Mouse (Mus musculus) megakaryocyte, embryonic 14.5 days (primary cell): ENCODE measurements around the gene Hsd17b2. TPM values are rescaled to one million over a fixed set of nuclear protein-coding genes. Genes with fewer than 3 reads are reported as not detected.

ENCODE experiments used
- H3K27me3 ChIP-seq: replicated peaks from 2 replicates; pipeline ENCODE3; 2012; ENCODE audit warnings: inconsistent platforms
- H3K36me3 ChIP-seq: replicated peaks from 2 replicates; pipeline ENCODE3; 2012; ENCODE audit warnings: low read length, inconsistent platforms, mixed read lengths
- H3K4me1 ChIP-seq: 2 replicates; pipeline ENCODE4 v1.6.1; 2012; ENCODE audit warnings: inconsistent platforms
- H3K4me3 ChIP-seq: replicated peaks from 2 replicates; pipeline ENCODE3; 2012; ENCODE audit warnings: moderate library complexity, mild to moderate bottlenecking, inconsistent platforms
- H3K9me3 ChIP-seq: 2 replicates; pipeline ENCODE4 v1.6.1; 2012; ENCODE audit warnings: inconsistent platforms
- FLI1 ChIP-seq: IDR thresholded peaks from 2 replicates; pipeline ENCODE4 v1.6.1; 2012; ENCODE audit warnings: low read length, inconsistent platforms, mixed read lengths
- GATA1 ChIP-seq: IDR thresholded peaks from 3 replicates; pipeline ENCODE4 v1.6.1; 2012; ENCODE audit warnings: mixed read lengths, low read length, inconsistent platforms, borderline replicate concordance
- polyA plus RNA-seq: library from polyadenylated mRNA; stranded (reverse); fragments of >175 nt; gene quantifications from 2 replicates; pipeline ENCODE4 v1.2.3, GENCODE M21; 2012; ENCODE audit warnings: low replicate concordance; ENCODE audit not compliant: insufficient read depth

The Hsd17b2 gene
- polyA plus RNA-seq, 1 experiment, result not detected

GRCm38 (mm10) chr8:117678650-117679049, 23.1 kb upstream of the Hsd17b2 start:
- no peaks in the 10 kb centered on the region for H3K36me3 ChIP-seq
- H3K27me3 ChIP-seq, result peaks cover 15% of the 10 kb centered on the region
- TF ChIP-seq GATA1, result no peak
- H3K4me1 ChIP-seq, result peaks cover 8% of the 10 kb centered on the region
- no peak overlapping the region for H3K4me3 ChIP-seq
- H3K9me3 ChIP-seq, result no peaks in the 10 kb centered on the region

GRCm38 (mm10) chr8:117683925-117684472, 17.7 kb upstream of the Hsd17b2 start:
- Histone ChIP-seq H3K36me3 (no peaks in the 10 kb centered on the region), H3K9me3 (no peaks in the 10 kb centered on the region), H3K4me1 (peaks cover 7% of the 10 kb centered on the region; the same call in 1 of the 2 replicates), H3K27me3 (peaks cover 17% of the 10 kb centered on the region), H3K4me3 (no peak overlapping the region)
- TF ChIP-seq FLI1 (no peak), GATA1 (no peak)

GRCm38 (mm10) chr8:117684504-117684903, 17.2 kb upstream of the Hsd17b2 start:
- Histone ChIP-seq H3K36me3 (no peaks in the 10 kb centered on the region), H3K9me3 (no peaks in the 10 kb centered on the region), H3K27me3 (peaks cover 17% of the 10 kb centered on the region), H3K4me1 (peaks cover 7% of the 10 kb centered on the region; the same call in 1 of the 2 replicates), H3K4me3 (no peak overlapping the region)
- TF ChIP-seq FLI1, result no peak
- TF ChIP-seq GATA1, result no peak

GRCm38 (mm10) chr8:117687890-117688289, 13.8 kb upstream of the Hsd17b2 start:
- Histone ChIP-seq H3K4me3 (no peak overlapping the region), H3K36me3 (no peaks in the 10 kb centered on the region), H3K9me3 (no peaks in the 10 kb centered on the region), H3K4me1 (peaks cover 3% of the 10 kb centered on the region; the same call in 1 of the 2 replicates), H3K27me3 (peaks cover 6% of the 10 kb centered on the region)
- TF ChIP-seq FLI1 (no peak), GATA1 (no peak)

GRCm38 (mm10) chr8:117692131-117692530, 9.6 kb upstream of the Hsd17b2 start:
- no peaks in the 10 kb centered on the region for H3K36me3 ChIP-seq
- no peaks in the 10 kb centered on the region for H3K9me3 ChIP-seq
- peaks cover 2% of the 10 kb centered on the region for H3K27me3 ChIP-seq

GRCm38 (mm10) chr8:117695636-117696035, 6.1 kb upstream of the Hsd17b2 start:
- Histone ChIP-seq H3K4me1 (no peaks in the 10 kb centered on the region), H3K4me3 (no peak overlapping the region), H3K27me3 (peaks cover 2% of the 10 kb centered on the region), H3K36me3 (no peaks in the 10 kb centered on the region), H3K9me3 (peaks cover 12% of the 10 kb centered on the region)
- TF ChIP-seq GATA1 (no peak), FLI1 (no peak)

More at GRCm38 (mm10) chr8:117692131-117692530, 9.6 kb upstream of the Hsd17b2 start:
- Histone ChIP-seq H3K4me3 (no peak overlapping the region), H3K4me1 (peaks cover 3% of the 10 kb centered on the region; the same call in 1 of the 2 replicates)
- no peak for TF ChIP-seq FLI1
- no peak for TF ChIP-seq GATA1

- Histone ChIP-seq H3K36me3 (no peaks in the 10 kb centered on the region), H3K4me3 (no peak overlapping the region), H3K9me3 (peaks cover 12% of the 10 kb centered on the region), H3K4me1 (no peaks in the 10 kb centered on the region), H3K27me3 (peaks cover 6% of the 10 kb centered on the region)
- TF ChIP-seq FLI1 (no peak), GATA1 (no peak)
Observed at GRCm38 (mm10) chr8:117697248-117697647, 4.5 kb upstream of the Hsd17b2 start.

GRCm38 (mm10) chr8:117700699-117701098, 1.0 kb upstream of the Hsd17b2 start:
- Histone ChIP-seq H3K4me1 (no peaks in the 10 kb centered on the region), H3K36me3 (no peaks in the 10 kb centered on the region), H3K4me3 (no peak overlapping the region), H3K27me3 (peaks cover 4% of the 10 kb centered on the region), H3K9me3 (peaks cover 12% of the 10 kb centered on the region)
- TF ChIP-seq FLI1 (no peak), GATA1 (no peak)

GRCm38 (mm10) chr8:117701246-117701645, 458 bp upstream of the Hsd17b2 start:
- Histone ChIP-seq H3K9me3 (peaks cover 12% of the 10 kb centered on the region), H3K4me3 (no peak overlapping the region), H3K4me1 (peaks cover 3% of the 10 kb centered on the region; the same call in 1 of the 2 replicates), H3K36me3 (no peaks in the 10 kb centered on the region), H3K27me3 (peaks cover 4% of the 10 kb centered on the region)
- no peak for TF ChIP-seq FLI1

GRCm38 (mm10) chr8:117702701-117703100, 997 bp downstream of the Hsd17b2 start:
- no peak for TF ChIP-seq GATA1
- no peak for TF ChIP-seq FLI1
- no peak overlapping the region for H3K4me3 ChIP-seq
- H3K4me1 ChIP-seq, result peaks cover 3% of the 10 kb centered on the region; the same call in 1 of the 2 replicates
- H3K36me3 ChIP-seq, result no peaks in the 10 kb centered on the region
- peaks cover 12% of the 10 kb centered on the region for H3K9me3 ChIP-seq
- peaks cover 4% of the 10 kb centered on the region for H3K27me3 ChIP-seq
